Mouse (Mus musculus): Measurements from ENCODE around the gene Dvl3. TPM values are rescaled to one million over a fixed set of nuclear protein-coding genes. Genes with fewer than 3 reads are reported as not detected.

The Dvl3 gene
- total RNA-seq, 2 experiments from 2014 or later, result 56.5 to 56.9 TPM

DNA sequence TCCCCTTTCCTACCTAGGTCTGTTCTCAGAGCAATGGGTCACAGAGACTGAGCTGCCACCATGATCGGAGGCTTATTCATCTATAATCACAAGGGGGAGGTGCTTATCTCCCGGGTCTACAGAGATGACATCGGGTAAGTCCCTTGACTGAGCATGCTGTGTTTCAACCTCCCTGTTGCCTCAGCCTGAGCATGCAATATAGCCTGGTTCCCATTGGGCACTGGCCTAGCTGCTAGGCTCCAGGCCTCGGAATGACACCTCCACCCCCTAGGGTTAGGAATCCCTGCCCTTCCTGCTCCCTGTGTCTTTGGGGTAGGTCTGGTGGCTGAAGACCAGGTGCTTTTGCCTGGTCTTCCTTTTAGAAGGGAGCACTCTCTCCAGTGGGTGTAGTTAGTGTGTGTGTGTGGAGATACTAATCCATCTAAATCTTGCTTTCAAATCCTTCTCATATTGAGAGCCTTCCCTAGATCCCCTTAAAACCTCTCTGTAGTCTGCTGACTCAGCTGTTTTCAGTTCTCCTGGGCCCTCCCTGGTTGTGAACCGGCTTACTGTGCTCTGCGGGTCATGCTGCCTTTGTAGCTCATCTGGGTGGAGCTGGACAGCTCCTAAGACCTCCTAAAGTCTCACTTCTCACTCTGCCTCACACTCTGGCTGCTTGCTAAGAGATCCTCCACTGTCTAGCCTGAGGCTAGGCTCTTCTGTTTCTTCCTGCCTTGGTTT lies 21.0 kb downstream of the Dvl3 start:
- no peak for DNase-seq (ENCODE audit: low spot score in 2 of 2)
- Histone ChIP-seq H3K27ac (peak overlapping the region; percentile 98; the same call in 1 of the 2 replicates), H3K4me3 (peak overlapping the region; percentile 98)
- no peak for TF ChIP-seq CTCF (conservative IDR thresholded peaks at IDR 0.05)

DNA sequence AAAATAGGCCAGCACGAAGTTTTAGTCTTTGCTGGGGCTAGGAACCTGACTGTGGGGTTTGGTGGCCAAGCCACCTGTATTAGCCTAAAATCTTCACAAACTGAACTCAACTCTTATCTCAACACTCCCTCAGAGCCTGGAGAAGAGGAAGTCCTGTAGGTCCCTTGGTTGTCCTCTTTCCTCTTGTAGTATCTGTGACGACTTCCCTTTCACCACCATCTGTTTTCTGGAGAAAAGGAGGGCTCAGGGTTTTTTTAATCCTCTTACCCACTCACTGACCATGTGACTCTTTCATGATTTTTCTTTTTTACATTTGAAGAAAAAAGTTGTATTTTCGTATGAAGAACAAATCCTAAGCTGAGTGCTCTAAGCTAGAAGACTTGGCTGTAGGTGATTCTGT lies 22.9 kb downstream of the Dvl3 start:
- Histone ChIP-seq H3K4me3 (no peak overlapping the region), H3K27ac (no peak overlapping the region)
- no peak for DNase-seq (ENCODE audit: low spot score in 2 of 2)
- TF ChIP-seq CTCF (conservative IDR thresholded peaks at IDR 0.05), result no peak

DNA sequence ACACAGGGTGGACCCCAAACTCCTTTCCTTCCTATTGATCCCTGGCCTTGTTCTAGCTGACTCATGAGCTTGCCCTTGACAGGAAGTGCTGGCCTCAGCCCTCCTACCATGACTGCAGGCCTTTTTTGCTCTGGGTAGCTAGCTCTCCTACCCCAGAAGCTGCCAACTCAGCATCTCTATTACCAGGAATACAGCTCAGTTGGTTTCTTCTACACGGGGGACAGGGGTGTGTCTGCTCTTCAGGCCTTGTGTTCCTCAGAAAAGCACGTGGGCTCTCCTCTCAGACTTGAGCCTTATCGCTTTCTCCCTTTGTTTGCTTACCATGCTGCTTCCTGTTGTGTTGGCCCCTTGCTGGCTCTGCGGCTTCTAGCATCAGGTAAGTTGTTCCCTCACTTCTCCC lies 23.7 kb downstream of the Dvl3 start:
- no peak for TF ChIP-seq CTCF (conservative IDR thresholded peaks at IDR 0.05)
- DNase-seq (ENCODE audit: low spot score in 2 of 2), result no peak
- no peak overlapping the region for H3K4me3 ChIP-seq
- H3K27ac ChIP-seq, result no peak overlapping the region

DNA sequence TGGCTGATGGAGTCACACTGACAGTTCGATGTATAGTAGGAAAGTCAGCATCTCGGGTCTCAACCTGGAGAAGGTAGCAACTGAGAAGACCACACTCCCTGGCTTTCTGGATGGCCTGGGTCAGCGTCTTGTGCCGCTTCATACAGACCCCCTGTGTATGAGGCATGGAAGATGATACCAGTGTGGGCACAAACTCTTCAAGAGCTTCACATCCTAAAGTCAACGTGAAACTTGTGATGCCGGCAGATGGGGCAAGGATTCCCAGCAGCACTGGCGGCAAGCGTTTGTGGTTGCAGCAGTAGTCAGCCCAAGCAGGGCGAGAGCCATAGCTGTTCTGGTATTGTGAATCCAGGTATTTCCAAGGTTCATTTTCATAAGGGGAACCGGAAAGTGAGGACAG lies 28.9 kb downstream of the Dvl3 start:
- Histone ChIP-seq H3K27ac (no peak overlapping the region), H3K4me3 (no peak overlapping the region)
- TF ChIP-seq CTCF (conservative IDR thresholded peaks at IDR 0.05), result no peak
- no peak for DNase-seq (ENCODE audit: low spot score in 2 of 2)

DNA sequence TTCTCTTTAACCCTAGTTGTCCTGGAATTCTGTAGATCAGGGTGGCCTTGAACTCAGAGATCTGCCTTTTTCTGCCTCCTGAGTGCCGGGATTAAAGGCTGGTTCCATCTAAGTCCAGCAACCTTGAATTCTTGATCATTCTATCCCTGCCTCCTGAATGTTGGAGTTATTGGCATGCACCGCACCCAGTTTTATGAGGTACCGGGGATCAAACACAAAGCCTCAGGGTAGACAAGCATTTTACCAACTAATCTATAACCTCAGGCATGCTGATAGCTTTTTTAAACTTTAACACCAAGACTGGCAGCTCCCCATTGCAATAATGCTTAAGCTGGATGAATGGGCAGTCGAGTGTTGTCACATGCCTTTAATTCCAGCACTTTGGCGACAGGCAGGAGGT lies 30.6 kb downstream of the Dvl3 start:
- no peak for DNase-seq (ENCODE audit: low spot score in 2 of 2)
- TF ChIP-seq CTCF (conservative IDR thresholded peaks at IDR 0.05), result no peak
- Histone ChIP-seq H3K4me3 (no peak overlapping the region; the same call in 1 of the 2 replicates), H3K27ac (peak overlapping the region; percentile 90; the same call in 1 of the 2 replicates)

DNA sequence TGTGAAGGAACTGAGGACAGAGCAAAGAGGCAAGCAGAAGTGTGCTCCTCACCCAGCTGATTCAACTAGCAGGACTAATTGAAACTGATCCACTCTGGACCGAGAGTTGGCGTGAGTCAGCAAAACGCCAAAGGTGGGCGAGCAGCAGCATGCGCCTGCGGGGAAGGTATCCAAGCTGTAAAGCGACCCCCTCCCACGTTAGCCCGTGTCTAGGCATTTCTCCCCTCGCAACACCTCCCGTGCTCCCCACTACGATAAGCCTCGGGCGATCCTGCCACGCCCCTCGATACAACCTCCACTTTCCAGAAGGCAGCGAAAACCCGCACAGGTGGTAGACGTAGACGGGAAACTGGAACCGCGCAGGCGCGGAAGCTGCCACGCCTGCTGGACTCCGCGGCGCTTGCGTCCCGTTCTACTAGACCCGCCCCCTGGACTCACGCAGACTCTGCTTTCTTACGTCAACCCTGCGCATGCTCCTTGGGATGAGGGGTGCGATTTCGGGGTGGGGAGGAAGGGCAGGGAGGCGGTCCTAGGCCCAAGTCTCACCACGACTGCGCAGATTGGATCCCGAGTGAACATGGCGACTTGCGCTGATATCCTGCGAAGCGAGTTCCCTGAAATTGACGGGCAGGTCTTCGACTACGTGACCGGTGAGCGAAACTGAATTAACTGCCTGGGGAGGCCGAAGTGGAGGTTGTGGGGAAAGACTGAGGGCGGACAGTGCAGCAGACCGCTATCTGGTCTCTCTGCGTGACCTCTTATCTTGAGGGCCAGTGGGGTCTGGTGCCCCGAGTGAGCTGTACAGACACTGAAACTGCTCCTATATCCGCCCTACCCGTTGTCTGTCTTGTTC lies 31.5 kb downstream of the Dvl3 start, which contains the start of gene Abcf3:
Gene Abcf3, plus strand, starts transcription at position 482 of the 853 bp plus-strand sequence.
- peak; percentile 98 to 99 for DNase-seq (ENCODE audit: low spot score in 2 of 2)
- peak within 1 kb of the TSS; percentile 73 for H3K4me3 ChIP-seq
- TF ChIP-seq CTCF (conservative IDR thresholded peaks at IDR 0.05), result no peak
- peak within 1 kb of the TSS; percentile 90 for H3K27ac ChIP-seq

DNA sequence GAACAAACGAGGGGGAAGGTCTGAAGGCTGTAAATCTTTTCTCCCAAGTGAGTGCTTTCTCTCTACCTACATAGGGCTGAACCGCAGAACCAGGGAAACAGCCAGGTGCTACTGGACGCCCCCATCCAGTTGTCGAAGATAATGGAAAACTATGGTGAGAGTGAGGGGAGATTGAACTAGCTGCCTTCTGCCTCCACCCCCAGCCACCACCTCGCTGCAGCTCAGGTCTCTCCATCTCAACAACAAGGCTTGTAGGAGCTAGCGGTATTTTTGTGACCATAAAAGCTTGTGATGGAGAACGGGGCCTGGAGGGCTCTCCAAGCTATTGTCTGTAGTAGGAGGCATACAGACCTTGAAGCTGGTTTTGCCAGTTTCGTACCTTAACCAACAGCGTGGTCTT lies 32.4 kb downstream of the Dvl3 start:
- no peak for TF ChIP-seq CTCF (conservative IDR thresholded peaks at IDR 0.05)
- DNase-seq (ENCODE audit: low spot score in 2 of 2), result no peak
- H3K4me3 ChIP-seq, result peak overlapping the region; percentile 73
- H3K27ac ChIP-seq, result peak overlapping the region; percentile 88; the same call in 1 of the 2 replicates

DNA sequence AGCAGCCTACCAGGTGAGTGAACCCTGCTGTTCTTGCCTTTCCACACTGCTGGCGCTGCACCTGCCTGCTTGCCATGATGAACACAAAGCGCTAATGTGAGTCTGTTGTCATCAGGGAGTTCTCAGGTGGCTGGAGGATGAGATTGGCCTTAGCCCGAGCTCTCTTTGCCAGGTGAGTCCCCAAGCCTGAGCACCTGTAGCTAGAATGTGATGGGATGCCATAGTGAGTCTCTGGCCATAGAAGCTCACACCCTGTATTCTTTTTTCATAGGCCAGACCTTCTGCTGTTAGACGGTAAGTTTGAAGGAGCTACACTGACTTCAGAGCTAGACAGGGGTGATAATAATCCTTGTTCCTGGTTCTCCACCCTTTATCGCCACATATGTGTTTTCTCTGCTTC lies 34.9 kb downstream of the Dvl3 start:
- H3K4me3 ChIP-seq, result no peak overlapping the region
- no peak for TF ChIP-seq CTCF (conservative IDR thresholded peaks at IDR 0.05)
- no peak for DNase-seq (ENCODE audit: low spot score in 2 of 2)
- H3K27ac ChIP-seq, result no peak overlapping the region

DNA sequence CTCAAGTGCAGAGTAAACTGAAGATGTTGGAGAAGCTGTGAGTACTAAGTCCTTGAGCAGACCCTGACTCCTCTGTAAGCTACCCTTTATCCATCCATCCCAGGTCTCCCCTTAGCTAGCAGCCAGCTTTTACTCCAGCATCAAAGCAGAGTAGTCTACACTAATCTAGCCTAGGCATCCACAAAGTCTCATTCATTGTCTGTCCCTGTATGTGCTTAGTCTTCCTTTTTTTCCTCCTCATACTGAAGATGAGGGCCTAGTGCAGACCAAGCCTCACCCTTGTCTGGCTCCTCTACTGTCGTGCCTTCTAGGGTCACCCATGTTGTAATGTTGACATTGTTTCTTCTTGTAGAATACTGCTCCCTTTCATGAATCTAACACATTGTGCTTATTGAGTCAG lies 35.8 kb downstream of the Dvl3 start:
- no peak for DNase-seq (ENCODE audit: low spot score in 2 of 2)
- no peak for TF ChIP-seq CTCF (conservative IDR thresholded peaks at IDR 0.05)
- Histone ChIP-seq H3K4me3 (no peak overlapping the region), H3K27ac (no peak overlapping the region)

DNA sequence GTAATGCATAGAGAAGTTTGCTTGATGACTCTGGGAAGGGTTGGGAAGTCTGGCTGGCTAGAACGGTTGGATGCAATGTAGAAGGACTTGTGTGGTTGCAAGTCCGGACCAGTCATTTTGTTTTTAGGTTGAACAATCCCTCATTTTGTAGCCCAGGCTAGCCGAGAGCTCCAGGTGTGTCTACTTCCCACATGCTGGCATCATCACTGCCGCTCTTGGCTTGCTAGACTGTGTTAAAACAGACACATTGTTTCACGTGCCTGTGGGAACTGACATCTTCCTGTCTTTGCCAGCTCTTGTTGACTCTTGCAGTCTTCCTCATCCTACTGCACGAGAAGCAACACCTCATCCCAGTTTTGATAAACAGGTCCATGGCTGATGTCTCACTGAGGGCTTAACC lies 38.2 kb downstream of the Dvl3 start:
- TF ChIP-seq CTCF (conservative IDR thresholded peaks at IDR 0.05), result no peak
- Histone ChIP-seq H3K27ac (no peak overlapping the region), H3K4me3 (no peak overlapping the region)
- no peak for DNase-seq (ENCODE audit: low spot score in 2 of 2)

DNA sequence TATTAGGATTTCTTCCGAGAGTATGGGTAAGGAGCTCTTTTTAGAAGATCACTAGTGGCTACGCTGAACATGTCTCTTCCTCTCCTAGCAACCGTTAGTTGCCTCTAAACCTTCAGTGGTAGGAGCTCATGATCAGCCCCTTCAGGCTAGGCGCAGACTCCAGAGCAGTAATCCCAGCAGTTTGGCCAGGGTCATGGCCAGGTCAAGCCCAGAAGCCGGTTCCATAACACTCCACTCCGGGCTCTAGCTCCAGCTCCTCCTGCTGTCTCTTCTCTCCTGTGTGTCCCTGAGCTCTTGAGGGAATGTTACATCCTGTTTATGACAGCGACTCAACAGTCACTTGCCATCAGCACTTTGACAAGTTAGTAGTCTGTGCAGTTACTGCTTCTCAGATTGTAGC lies 40.6 kb downstream of the Dvl3 start:
- Histone ChIP-seq H3K4me3 (no peak overlapping the region), H3K27ac (no peak overlapping the region)
- no peak for TF ChIP-seq CTCF (conservative IDR thresholded peaks at IDR 0.05)
- no peak for DNase-seq (ENCODE audit: low spot score in 2 of 2)

DNA sequence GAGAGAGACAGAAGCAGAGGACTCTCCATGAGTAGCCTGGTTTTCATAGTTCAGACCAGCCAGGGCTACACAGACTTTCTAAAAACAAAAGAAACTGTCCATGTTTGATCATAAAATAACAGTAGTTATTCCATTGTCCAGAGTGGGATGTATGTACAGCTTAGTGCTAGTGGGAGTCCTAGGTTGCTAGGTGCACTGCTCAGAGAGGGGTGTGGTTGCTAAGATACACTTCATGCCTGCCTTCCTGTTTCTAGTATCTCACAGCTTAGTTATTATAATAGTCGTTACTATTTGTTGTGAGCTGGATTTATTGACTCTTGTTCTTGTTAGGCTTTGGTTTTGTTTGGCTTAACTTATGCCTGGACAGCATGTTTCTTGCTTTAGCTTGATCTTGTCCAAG lies 48.3 kb downstream of the Dvl3 start:
- Histone ChIP-seq H3K4me3 (no peak overlapping the region), H3K27ac (no peak overlapping the region)
- no peak for DNase-seq (ENCODE audit: low spot score in 2 of 2)
- TF ChIP-seq CTCF (conservative IDR thresholded peaks at IDR 0.05), result no peak

Other genes with a start within 250 kb of the Dvl3 start
- gene Parl, start 214.6 kb upstream of the Dvl3 start, total RNA-seq (2021), result 10 to 100 TPM; 51.4 to 56.4 TPM
- gene Cyp2ab1, start 191.6 kb upstream of the Dvl3 start, total RNA-seq (2021), result not detected
- gene Abcc5, start 90.6 kb upstream of the Dvl3 start, total RNA-seq (2021), result 100 to 1,000 TPM; 220 to 244 TPM
- 10 to 100 TPM; 48.9 to 50.4 TPM for gene Eif2b5, start 18.2 kb upstream of the Dvl3 start, total RNA-seq (2021)
- gene Ap2m1, start 18.5 kb downstream of the Dvl3 start, total RNA-seq (2021), result 100 to 1,000 TPM; 712 to 736 TPM
- gene Abcf3, start 31.6 kb downstream of the Dvl3 start, total RNA-seq (2021), result 10 to 100 TPM; 85.1 to 93.0 TPM
- gene Vwa5b2, start 72.5 kb downstream of the Dvl3 start, total RNA-seq (2021), result 10 to 100 TPM; 25.2 to 27.2 TPM
- 1 to 10 TPM; 2.4 to 3.2 TPM for gene Eef1akmt4, start 94.6 kb downstream of the Dvl3 start, total RNA-seq (2021)
- gene Gm49333, start 94.6 kb downstream of the Dvl3 start, total RNA-seq (2021), result not detected
- gene Alg3, start 94.8 kb downstream of the Dvl3 start, total RNA-seq (2021), result 10 to 100 TPM in 1 of 2 experiments, 1 to 10 TPM in 1; 9.7 to 15.4 TPM
- gene Camk2n2, start 104.3 kb downstream of the Dvl3 start, total RNA-seq (2021), result 10 to 100 TPM; 69.1 to 84.4 TPM
- gene Ece2, start 112.8 kb downstream of the Dvl3 start, total RNA-seq (2021), result 10 to 100 TPM; 34.4 to 36.1 TPM
- gene Psmd2, start 134.7 kb downstream of the Dvl3 start, total RNA-seq (2021), result 100 to 1,000 TPM; 208 to 213 TPM
- gene Eif4g1, start 151.3 kb downstream of the Dvl3 start, total RNA-seq (2021), result 100 to 1,000 TPM; 283 to 297 TPM
- gene Fam131a, start 176.3 kb downstream of the Dvl3 start, total RNA-seq (2021), result 100 to 1,000 TPM; 450 to 457 TPM
- gene Polr2h, start 200.7 kb downstream of the Dvl3 start, total RNA-seq (2021), result 10 to 100 TPM; 26.1 TPM
- 10 to 100 TPM; 74.2 to 79.5 TPM for gene Clcn2, start 200.8 kb downstream of the Dvl3 start, total RNA-seq (2021)
- gene Chrd, start 216.1 kb downstream of the Dvl3 start, total RNA-seq (2021), result 10 to 100 TPM; 87.0 to 90.7 TPM
- gene Thpo, start 217.5 kb downstream of the Dvl3 start, total RNA-seq (2021), result 10 to 100 TPM; 12.5 to 16.2 TPM

Data from layer of hippocampus, adult 2 months (tissue).